Mouse (Mus musculus) brain, embryonic 18.5 days (tissue): ENCODE data around the gene Ghrl.
"Not testable (repeated sequence)": the region's sequence is repeated elsewhere in the genome, so short reads cannot be mapped to it uniquely, and the experiment has no call there.

Experiments
- DNase-seq: peaks from one replicate; pipeline ENCODE4 v3.0.0-alpha.2; 2012; ENCODE audit warnings: low read depth, low spot score

Ghrl gene

GRCm38 (mm10) chr6:113719878-113720277 lies at the start of gene Ghrl:
Gene Ghrl (minus strand): TSS chr6:113719880.
- no peak for DNase-seq

GRCm38 (mm10) chr6:113768804-113769203 lies 49.1 kb upstream of the Ghrl start:
- no peak for DNase-seq

GRCm38 (mm10) chr6:113761644-113762043 lies 42.0 kb upstream of the Ghrl start:
- DNase-seq = peak; percentile 30

GRCm38 (mm10) chr6:113749119-113749685 lies 29.5 kb upstream of the Ghrl start:
- no peak for DNase-seq

- no peak for DNase-seq
Observed at GRCm38 (mm10) chr6:113748351-113748750, 28.7 kb upstream of the Ghrl start.

- no peak for DNase-seq
Observed at GRCm38 (mm10) chr6:113747284-113747683, 27.6 kb upstream of the Ghrl start.

GRCm38 (mm10) chr6:113745117-113745516 lies 25.4 kb upstream of the Ghrl start:
- DNase-seq = no peak

- DNase-seq = no peak
Observed at GRCm38 (mm10) chr6:113743111-113743510, 23.4 kb upstream of the Ghrl start.

GRCm38 (mm10) chr6:113742321-113742720 lies 22.6 kb upstream of the Ghrl start:
- peak; percentile 47 for DNase-seq

GRCm38 (mm10) chr6:113741425-113741824 lies 21.7 kb upstream of the Ghrl start:
- no peak for DNase-seq

GRCm38 (mm10) chr6:113740236-113741217 lies 20.8 kb upstream of the Ghrl start, which contains the start of gene Sec13:
Gene Sec13 (minus strand): TSS chr6:113740743.
- peak; percentile 79 for DNase-seq

GRCm38 (mm10) chr6:113737318-113738046 lies 17.8 kb upstream of the Ghrl start:
- no peak for DNase-seq

- DNase-seq = no peak
Observed at GRCm38 (mm10) chr6:113731296-113731695, 11.6 kb upstream of the Ghrl start.

- DNase-seq = no peak
Observed at GRCm38 (mm10) chr6:113728181-113728580, 8.5 kb upstream of the Ghrl start.

GRCm38 (mm10) chr6:113721061-113721460 lies 1.4 kb upstream of the Ghrl start:
- no peak for DNase-seq

- no peak for DNase-seq
Observed at GRCm38 (mm10) chr6:113717541-113717940, 2.1 kb downstream of the Ghrl start.

GRCm38 (mm10) chr6:113714797-113715196 lies 4.9 kb downstream of the Ghrl start:
- no peak for DNase-seq

- no peak for DNase-seq
Observed at GRCm38 (mm10) chr6:113714276-113714675, 5.4 kb downstream of the Ghrl start.

GRCm38 (mm10) chr6:113713389-113713788 lies 6.3 kb downstream of the Ghrl start:
- not testable (repeated sequence) for DNase-seq

- DNase-seq = no peak
Observed at GRCm38 (mm10) chr6:113712718-113713117, 7.0 kb downstream of the Ghrl start.

GRCm38 (mm10) chr6:113697222-113698205 lies 22.2 kb downstream of the Ghrl start:
- no peak for DNase-seq
